Mouse (Mus musculus) spleen, adult 2 months (tissue): Measurements from ENCODE around the gene Pkn1.

ENCODE experiments used
- CTCF ChIP-seq: fragments of 200-500 bp; IDR thresholded peaks from 2 replicates; pipeline ENCODE4 v1.5.1; 2011; ENCODE audit warnings: mild to moderate bottlenecking, inconsistent platforms; ENCODE audit not compliant: insufficient read depth, insufficient read length, insufficient replicate concordance; ENCODE audit errors: extremely low read depth
- POLR2A ChIP-seq: fragments of 200-500 bp; IDR thresholded peaks from 2 replicates; pipeline ENCODE4 v1.6.1; 2011; ENCODE audit warnings: low read depth, low read length, inconsistent platforms

DNA sequence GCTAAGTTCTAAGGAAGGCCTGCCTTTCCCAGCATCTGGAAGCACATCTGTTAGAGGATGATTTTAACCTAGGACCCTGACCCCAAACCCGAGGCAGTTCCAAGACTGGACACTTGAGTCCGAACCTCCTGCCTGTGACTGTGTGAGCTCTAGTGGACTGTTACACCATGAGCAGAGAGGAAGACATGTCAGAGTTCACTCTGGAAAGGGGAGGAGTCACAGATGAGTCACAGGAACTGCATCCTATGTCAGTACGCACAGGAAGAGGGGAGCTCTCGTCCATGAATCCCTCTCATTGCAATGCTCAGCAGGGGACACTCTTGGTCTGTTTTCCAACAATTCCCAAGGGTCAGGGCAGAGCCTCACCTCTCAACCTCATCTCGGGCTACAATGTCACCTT is 26.0 kb downstream of the Pkn1 start:
- TF ChIP-seq CTCF (no peak), POLR2A (no peak)
